Mouse (Mus musculus): ENCODE measurements around the gene Son. TPM values are rescaled to one million over a fixed set of nuclear protein-coding genes. Genes with fewer than 3 reads are reported as not detected.

Gene Son
- polyA plus RNA-seq, 1 experiment from 2014 or later = 109 TPM

GRCm38 (mm10) chr16:91620185-91620584, 27.1 kb upstream of the Son start:
- WGBS = 88% methylated on average over 5 of the region's 5 CpGs
- Histone ChIP-seq H3K4me1 (peaks cover 6% of the 10 kb centered on the region), H3K9me3 (replicated peaks) (no peaks in the 10 kb centered on the region), H3K36me3 (peaks cover 55% of the 10 kb centered on the region), H3K4me3 (no peak overlapping the region), H3K27me3 (ENCODE audit: low read depth, poor library complexity, severe bottlenecking) (peaks cover 10% of the 10 kb centered on the region), H3K27ac (replicated peaks) (no peak overlapping the region)
- DNase-seq (ENCODE audit: low spot score) = no peak

- 95% methylated on average over 11 of the region's 11 CpGs for WGBS
- H3K36me3 ChIP-seq = peaks cover 63% of the 10 kb centered on the region
Observed at GRCm38 (mm10) chr16:91620991-91621390, 26.3 kb upstream of the Son start.

GRCm38 (mm10) chr16:91623074-91623473, 24.2 kb upstream of the Son start:
- Histone ChIP-seq H3K9me3 (replicated peaks) (no peaks in the 10 kb centered on the region), H3K27ac (replicated peaks) (no peak overlapping the region), H3K27me3 (ENCODE audit: low read depth, poor library complexity, severe bottlenecking) (peaks cover 1% of the 10 kb centered on the region; the same call in 1 of the 2 replicates), H3K4me3 (no peak overlapping the region), H3K36me3 (peaks cover 84% of the 10 kb centered on the region), H3K4me1 (peaks cover 5% of the 10 kb centered on the region)
- 96% methylated on average over 9 of the region's 9 CpGs for WGBS
- DNase-seq (ENCODE audit: low spot score) = no peak

More at GRCm38 (mm10) chr16:91620991-91621390, 26.3 kb upstream of the Son start:
- Histone ChIP-seq H3K4me3 (no peak overlapping the region), H3K27me3 (ENCODE audit: low read depth, poor library complexity, severe bottlenecking) (peaks cover 10% of the 10 kb centered on the region), H3K9me3 (replicated peaks) (no peaks in the 10 kb centered on the region), H3K27ac (replicated peaks) (no peak overlapping the region), H3K4me1 (peaks cover 6% of the 10 kb centered on the region)
- no peak for DNase-seq (ENCODE audit: low spot score)

GRCm38 (mm10) chr16:91627831-91628230, 19.5 kb upstream of the Son start:
- no peak overlapping the region for H3K27ac ChIP-seq (replicated peaks)
- no peak for DNase-seq (ENCODE audit: low spot score)
- peaks cover 98% of the 10 kb centered on the region for H3K36me3 ChIP-seq
- no peaks in the 10 kb centered on the region for H3K27me3 ChIP-seq (ENCODE audit: low read depth, poor library complexity, severe bottlenecking)
- H3K9me3 ChIP-seq (replicated peaks) = no peaks in the 10 kb centered on the region
- no peaks in the 10 kb centered on the region for H3K4me1 ChIP-seq
- WGBS = 91% methylated on average over 7 of the region's 7 CpGs
- no peak overlapping the region for H3K4me3 ChIP-seq

- no peak overlapping the region for H3K4me3 ChIP-seq
- no peaks in the 10 kb centered on the region for H3K4me1 ChIP-seq
- H3K36me3 ChIP-seq = peaks cover 98% of the 10 kb centered on the region
- DNase-seq (ENCODE audit: low spot score) = no peak
- no peak overlapping the region for H3K27ac ChIP-seq (replicated peaks)
- H3K9me3 ChIP-seq (replicated peaks) = no peaks in the 10 kb centered on the region
- WGBS = 91% methylated on average over 3 of the region's 3 CpGs
- no peaks in the 10 kb centered on the region for H3K27me3 ChIP-seq (ENCODE audit: low read depth, poor library complexity, severe bottlenecking)
Observed at GRCm38 (mm10) chr16:91628673-91629072, 18.6 kb upstream of the Son start.

- no peaks in the 10 kb centered on the region for H3K4me1 ChIP-seq
- no peaks in the 10 kb centered on the region for H3K27me3 ChIP-seq (ENCODE audit: low read depth, poor library complexity, severe bottlenecking)
- H3K4me3 ChIP-seq = no peak overlapping the region
- H3K27ac ChIP-seq (replicated peaks) = no peak overlapping the region
- peaks cover 98% of the 10 kb centered on the region for H3K36me3 ChIP-seq
- H3K9me3 ChIP-seq (replicated peaks) = no peaks in the 10 kb centered on the region
- no peak for DNase-seq (ENCODE audit: low spot score)
- WGBS = 93% methylated on average over 4 of the region's 4 CpGs
Observed at GRCm38 (mm10) chr16:91629749-91630148, 17.6 kb upstream of the Son start.

GRCm38 (mm10) chr16:91630584-91630983, 16.7 kb upstream of the Son start:
- 76% methylated on average over 1 of the region's 1 CpGs for WGBS

GRCm38 (mm10) chr16:91632439-91632838, 14.9 kb upstream of the Son start:
- WGBS = 95% methylated on average over 5 of the region's 5 CpGs

More at GRCm38 (mm10) chr16:91630584-91630983, 16.7 kb upstream of the Son start:
- DNase-seq (ENCODE audit: low spot score) = no peak
- Histone ChIP-seq H3K27me3 (ENCODE audit: low read depth, poor library complexity, severe bottlenecking) (no peaks in the 10 kb centered on the region), H3K4me3 (no peak overlapping the region), H3K9me3 (replicated peaks) (no peaks in the 10 kb centered on the region), H3K4me1 (no peaks in the 10 kb centered on the region), H3K36me3 (peaks cover 98% of the 10 kb centered on the region), H3K27ac (replicated peaks) (no peak overlapping the region)

GRCm38 (mm10) chr16:91632940-91633339, 14.4 kb upstream of the Son start:
- no peak for DNase-seq (ENCODE audit: low spot score)
- no peak overlapping the region for H3K4me3 ChIP-seq
- 93% methylated on average over 7 of the region's 7 CpGs for WGBS
- no peaks in the 10 kb centered on the region for H3K27me3 ChIP-seq (ENCODE audit: low read depth, poor library complexity, severe bottlenecking)
- no peaks in the 10 kb centered on the region for H3K4me1 ChIP-seq
- no peak overlapping the region for H3K27ac ChIP-seq (replicated peaks)
- peaks cover 98% of the 10 kb centered on the region for H3K36me3 ChIP-seq
- no peaks in the 10 kb centered on the region for H3K9me3 ChIP-seq (replicated peaks)

More at GRCm38 (mm10) chr16:91632439-91632838, 14.9 kb upstream of the Son start:
- Histone ChIP-seq H3K4me3 (no peak overlapping the region), H3K4me1 (no peaks in the 10 kb centered on the region), H3K27ac (replicated peaks) (no peak overlapping the region), H3K27me3 (ENCODE audit: low read depth, poor library complexity, severe bottlenecking) (no peaks in the 10 kb centered on the region), H3K9me3 (replicated peaks) (no peaks in the 10 kb centered on the region), H3K36me3 (peaks cover 98% of the 10 kb centered on the region)
- DNase-seq (ENCODE audit: low spot score) = no peak

GRCm38 (mm10) chr16:91633641-91634040, 13.7 kb upstream of the Son start:
- Histone ChIP-seq H3K4me1 (no peaks in the 10 kb centered on the region), H3K27me3 (ENCODE audit: low read depth, poor library complexity, severe bottlenecking) (no peaks in the 10 kb centered on the region), H3K4me3 (no peak overlapping the region), H3K9me3 (replicated peaks) (no peaks in the 10 kb centered on the region), H3K27ac (replicated peaks) (no peak overlapping the region), H3K36me3 (peaks cover 98% of the 10 kb centered on the region)
- no peak for DNase-seq (ENCODE audit: low spot score)
- 92% methylated on average over 12 of the region's 12 CpGs for WGBS

- 97% methylated on average over 5 of the region's 5 CpGs for WGBS
- DNase-seq (ENCODE audit: low spot score) = no peak
- H3K36me3 ChIP-seq = peaks cover 93% of the 10 kb centered on the region
Observed at GRCm38 (mm10) chr16:91639161-91639560, 8.1 kb upstream of the Son start.

GRCm38 (mm10) chr16:91639636-91640035, 7.7 kb upstream of the Son start:
- Histone ChIP-seq H3K27ac (replicated peaks) (no peak overlapping the region), H3K36me3 (peaks cover 88% of the 10 kb centered on the region), H3K27me3 (ENCODE audit: low read depth, poor library complexity, severe bottlenecking) (no peaks in the 10 kb centered on the region), H3K4me3 (no peak overlapping the region), H3K4me1 (no peaks in the 10 kb centered on the region), H3K9me3 (replicated peaks) (no peaks in the 10 kb centered on the region)
- 90% methylated on average over 2 of the region's 2 CpGs for WGBS
- no peak for DNase-seq (ENCODE audit: low spot score)

More at GRCm38 (mm10) chr16:91639161-91639560, 8.1 kb upstream of the Son start:
- Histone ChIP-seq H3K27me3 (ENCODE audit: low read depth, poor library complexity, severe bottlenecking) (no peaks in the 10 kb centered on the region), H3K4me1 (no peaks in the 10 kb centered on the region), H3K9me3 (replicated peaks) (no peaks in the 10 kb centered on the region), H3K27ac (replicated peaks) (no peak overlapping the region), H3K4me3 (no peak overlapping the region)

GRCm38 (mm10) chr16:91640171-91640570, 7.1 kb upstream of the Son start:
- no peak for DNase-seq (ENCODE audit: low spot score)
- Histone ChIP-seq H3K4me1 (peaks cover 4% of the 10 kb centered on the region; the same call in 1 of the 2 replicates), H3K27ac (replicated peaks) (no peak overlapping the region), H3K27me3 (ENCODE audit: low read depth, poor library complexity, severe bottlenecking) (no peaks in the 10 kb centered on the region), H3K9me3 (replicated peaks) (no peaks in the 10 kb centered on the region), H3K4me3 (no peak overlapping the region), H3K36me3 (peaks cover 83% of the 10 kb centered on the region)
- 96% methylated on average over 8 of the region's 8 CpGs for WGBS

GRCm38 (mm10) chr16:91644901-91645300, 2.4 kb upstream of the Son start:
- Histone ChIP-seq H3K4me1 (peaks cover 20% of the 10 kb centered on the region), H3K27me3 (ENCODE audit: low read depth, poor library complexity, severe bottlenecking) (no peaks in the 10 kb centered on the region), H3K27ac (replicated peaks) (no peak overlapping the region), H3K4me3 (no peak overlapping the region), H3K36me3 (peaks cover 36% of the 10 kb centered on the region), H3K9me3 (replicated peaks) (no peaks in the 10 kb centered on the region)
- 91% methylated on average over 2 of the region's 2 CpGs for WGBS
- no peak for DNase-seq (ENCODE audit: low spot score)
